Mouse (Mus musculus): ENCODE results near the gene Pet100. TPM values are rescaled to one million over a fixed set of nuclear protein-coding genes. Genes with fewer than 3 reads are reported as not detected.
"Not testable (repeated sequence)": the region's sequence is repeated elsewhere in the genome, so short reads cannot be mapped to it uniquely, and the experiment has no call there.

Gene Pet100
- polyA plus RNA-seq (2012) = 12.7 and 17.8 TPM in 2 replicates

DNA sequence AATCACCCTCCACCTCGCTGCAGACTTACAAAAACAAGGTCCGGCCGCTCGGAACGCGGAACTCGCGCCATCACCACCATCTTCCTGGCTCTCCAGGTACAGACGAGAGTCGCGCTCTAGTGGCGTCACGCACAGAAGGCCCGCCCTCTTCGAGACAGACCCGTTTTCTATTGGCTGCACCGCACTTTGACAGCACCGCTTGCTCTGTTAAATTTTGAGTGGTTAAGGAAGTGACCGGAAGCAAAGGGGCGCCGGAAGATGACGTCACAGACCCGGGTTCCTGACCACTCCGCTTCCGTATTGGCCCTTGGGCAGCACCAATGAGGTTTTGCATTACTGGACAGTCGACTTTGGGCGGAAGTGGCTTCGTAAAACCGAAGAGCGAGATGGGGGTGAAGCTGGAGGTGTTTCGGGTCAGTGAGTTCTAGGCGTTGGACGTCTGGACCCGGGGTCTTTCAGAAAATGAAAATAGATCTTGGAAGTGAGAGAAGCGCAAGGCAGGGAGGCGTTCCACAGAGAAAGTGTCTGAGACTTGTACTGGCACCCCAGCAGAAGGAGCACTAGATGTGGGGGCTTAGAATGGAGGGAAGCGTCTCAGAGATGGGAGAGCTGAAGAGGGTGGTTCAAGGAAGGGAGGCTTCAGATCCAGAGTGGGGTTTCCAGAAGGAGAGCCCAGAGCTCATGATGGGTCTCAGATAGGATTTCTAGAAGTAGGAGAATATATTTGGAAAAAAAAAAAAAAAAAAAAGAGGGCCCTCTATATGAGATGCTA lies at the start of gene Pet100, which contains the start of gene Xab2:
TSS of gene Pet100 (plus strand) at position 350 of the 772 bp plus-strand sequence.
TSS of gene Xab2 (minus strand) at position 118 of the 772 bp plus-strand sequence.
- Histone ChIP-seq H3K36me3 (ENCODE audit: control insufficient read depth) (peaks cover 42% of the 10 kb centered on the region), H3K27me3 (ENCODE audit: control insufficient read depth) (no peaks in the 10 kb centered on the region), H3K4me3 (replicated peaks) (peak within 1 kb of the TSS; percentile 78), H3K9me3 (ENCODE audit: control insufficient read depth, low read length) (no peaks in the 10 kb centered on the region), H3K4me1 (ENCODE audit: control insufficient read depth) (peaks cover 31% of the 10 kb centered on the region)
- TF ChIP-seq GATA1 (IDR thresholded peaks at IDR 0.05; ENCODE audit: low read length) (no peak), TAL1 (IDR thresholded peaks at IDR 0.05; ENCODE audit: low read length) (no peak)

DNA sequence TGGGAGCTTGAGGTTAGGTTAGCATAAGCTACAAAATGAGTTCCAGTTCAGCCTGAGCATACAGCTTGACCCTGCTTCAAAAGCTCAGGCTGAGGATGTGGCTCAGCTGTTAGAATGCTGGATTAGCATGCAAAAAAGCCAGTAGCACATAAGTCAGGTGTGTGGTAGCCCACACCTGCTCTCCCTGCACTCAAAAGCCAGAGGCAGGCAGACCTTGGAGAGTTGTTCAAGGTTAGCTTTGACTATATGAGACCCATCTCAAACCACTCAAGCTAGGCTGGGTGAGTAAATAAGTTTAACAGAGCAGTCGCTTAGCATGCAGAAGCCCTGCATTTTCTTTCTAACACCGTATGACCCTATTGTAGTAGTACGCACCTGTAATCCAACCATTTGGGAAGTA lies 46.8 kb upstream of the Pet100 start:
- Histone ChIP-seq H3K4me3 (replicated peaks) (no peak overlapping the region), H3K9me3 (ENCODE audit: control insufficient read depth, low read length) (no peaks in the 10 kb centered on the region), H3K4me1 (ENCODE audit: control insufficient read depth) (peaks cover 7% of the 10 kb centered on the region), H3K36me3 (ENCODE audit: control insufficient read depth) (no peaks in the 10 kb centered on the region), H3K27me3 (ENCODE audit: control insufficient read depth) (no peaks in the 10 kb centered on the region)
- TF ChIP-seq TAL1 (IDR thresholded peaks at IDR 0.05; ENCODE audit: low read length) = no peak
- TF ChIP-seq GATA1 (IDR thresholded peaks at IDR 0.05; ENCODE audit: low read length) = no peak

DNA sequence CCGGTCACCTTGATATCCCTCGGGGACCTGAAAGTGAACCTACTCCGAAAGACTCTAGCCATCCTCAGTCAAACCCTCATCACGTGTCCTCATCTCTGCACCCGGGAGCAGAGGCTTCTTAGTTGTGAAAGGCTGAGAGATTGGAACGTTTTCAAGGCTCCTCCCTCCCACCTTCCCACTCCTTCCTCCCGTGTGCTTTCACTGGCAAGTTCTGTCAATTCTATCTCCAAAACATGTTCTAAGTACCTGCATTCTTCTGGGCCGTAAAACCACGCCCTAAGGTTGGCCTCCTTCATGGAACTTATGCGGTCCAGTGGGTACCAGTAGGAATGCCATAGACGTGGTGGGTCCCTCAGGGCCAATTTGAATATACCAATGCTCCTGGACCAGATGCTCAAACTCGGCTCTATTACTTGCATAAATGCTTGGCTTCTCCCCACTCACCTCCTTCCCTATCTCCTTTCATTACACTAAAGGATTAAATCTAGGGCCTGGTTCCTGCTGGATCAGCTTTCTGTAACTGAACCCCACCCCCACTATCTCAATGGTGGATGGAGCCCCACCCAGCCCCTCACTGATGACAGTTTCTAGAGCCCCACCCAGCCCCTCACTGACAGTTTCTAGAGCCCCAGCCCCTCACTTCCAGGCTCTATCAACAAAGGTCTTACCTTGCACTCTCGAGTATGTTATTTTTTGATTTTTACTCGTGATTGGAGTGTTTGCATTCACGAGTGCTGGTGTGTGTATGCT lies 45.0 kb upstream of the Pet100 start:
- Histone ChIP-seq H3K9me3 (ENCODE audit: control insufficient read depth, low read length) (no peaks in the 10 kb centered on the region), H3K4me1 (ENCODE audit: control insufficient read depth) (peaks cover 7% of the 10 kb centered on the region), H3K36me3 (ENCODE audit: control insufficient read depth) (no peaks in the 10 kb centered on the region), H3K27me3 (ENCODE audit: control insufficient read depth) (no peaks in the 10 kb centered on the region), H3K4me3 (replicated peaks) (no peak overlapping the region)
- TF ChIP-seq TAL1 (IDR thresholded peaks at IDR 0.05; ENCODE audit: low read length) (no peak), GATA1 (IDR thresholded peaks at IDR 0.05; ENCODE audit: low read length) (no peak)

DNA sequence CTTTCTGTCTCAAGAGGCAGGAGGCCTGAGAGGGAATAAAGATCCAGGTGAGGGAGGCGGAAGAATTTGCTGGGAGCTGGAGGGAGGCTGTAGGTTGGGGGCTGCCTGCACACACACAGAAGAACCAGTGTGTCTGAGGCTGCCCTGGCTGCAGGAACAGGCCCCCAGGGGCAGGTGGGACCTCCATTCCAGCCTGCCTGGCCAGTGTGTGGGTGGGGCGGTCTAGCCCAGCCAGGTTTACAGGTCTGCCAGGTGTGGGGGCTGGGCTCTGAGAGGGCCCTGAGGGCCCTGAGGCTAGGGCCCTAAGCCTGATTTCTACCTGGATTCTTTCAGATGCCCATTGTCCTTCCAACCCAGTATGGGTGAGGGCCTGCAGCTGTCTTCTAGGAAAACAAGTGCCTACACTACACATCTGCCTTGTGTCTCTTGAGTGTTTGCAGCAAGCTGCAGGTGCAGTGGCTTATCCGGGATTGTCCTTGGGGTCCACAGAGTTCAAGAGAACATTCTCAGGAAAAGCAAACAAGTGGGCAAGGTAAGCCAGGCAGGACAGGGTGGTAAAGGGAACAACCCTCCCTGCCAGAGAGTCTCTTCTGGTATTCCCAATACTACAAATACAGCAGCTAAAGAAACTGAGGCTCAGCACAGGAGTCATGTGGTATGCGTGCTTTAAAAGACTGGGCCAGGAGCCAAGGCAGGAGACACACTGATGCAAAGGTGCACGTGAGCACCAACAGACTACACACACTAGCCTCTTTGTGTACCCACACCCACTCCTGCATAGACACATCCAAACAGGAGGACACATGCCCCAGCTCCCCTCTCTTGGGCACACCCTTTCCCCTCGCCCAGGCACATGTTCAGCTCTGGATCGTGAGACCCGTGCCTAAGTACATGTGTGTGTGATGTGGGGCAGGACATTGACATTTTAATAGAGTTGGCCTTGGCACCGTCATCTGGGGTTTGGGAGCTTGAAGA lies 41.7 kb upstream of the Pet100 start:
- Histone ChIP-seq H3K9me3 (ENCODE audit: control insufficient read depth, low read length) (no peaks in the 10 kb centered on the region), H3K4me1 (ENCODE audit: control insufficient read depth) (peaks cover 7% of the 10 kb centered on the region), H3K27me3 (ENCODE audit: control insufficient read depth) (no peaks in the 10 kb centered on the region), H3K36me3 (ENCODE audit: control insufficient read depth) (no peaks in the 10 kb centered on the region), H3K4me3 (replicated peaks) (no peak overlapping the region)
- TF ChIP-seq GATA1 (IDR thresholded peaks at IDR 0.05; ENCODE audit: low read length) = no peak
- TF ChIP-seq TAL1 (IDR thresholded peaks at IDR 0.05; ENCODE audit: low read length) = no peak

DNA sequence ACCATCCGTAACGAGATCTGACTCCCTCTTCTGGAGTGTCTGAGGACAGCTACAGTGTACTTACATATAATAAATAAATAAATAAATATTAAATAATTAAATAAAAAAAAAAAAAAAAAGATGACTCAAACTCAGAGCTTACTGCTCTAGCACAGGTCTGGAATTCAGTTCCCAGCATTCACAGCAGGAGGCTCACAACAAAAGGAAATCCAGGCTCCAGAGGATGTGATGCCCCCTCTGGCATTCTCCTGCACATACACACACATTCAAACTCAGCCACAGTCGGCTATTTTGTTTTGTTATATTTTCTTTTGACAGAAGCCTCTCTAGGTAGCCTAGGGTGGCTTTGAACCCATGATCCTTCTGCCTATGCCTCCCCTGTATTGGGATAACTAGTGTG lies 39.4 kb upstream of the Pet100 start:
- H3K4me3 ChIP-seq (replicated peaks); H3K9me3 ChIP-seq (ENCODE audit: control insufficient read depth, low read length); H3K27me3 ChIP-seq (ENCODE audit: control insufficient read depth); H3K36me3 ChIP-seq (ENCODE audit: control insufficient read depth): not testable (repeated sequence)
- peaks cover 13% of the 10 kb centered on the region for H3K4me1 ChIP-seq (ENCODE audit: control insufficient read depth)

DNA sequence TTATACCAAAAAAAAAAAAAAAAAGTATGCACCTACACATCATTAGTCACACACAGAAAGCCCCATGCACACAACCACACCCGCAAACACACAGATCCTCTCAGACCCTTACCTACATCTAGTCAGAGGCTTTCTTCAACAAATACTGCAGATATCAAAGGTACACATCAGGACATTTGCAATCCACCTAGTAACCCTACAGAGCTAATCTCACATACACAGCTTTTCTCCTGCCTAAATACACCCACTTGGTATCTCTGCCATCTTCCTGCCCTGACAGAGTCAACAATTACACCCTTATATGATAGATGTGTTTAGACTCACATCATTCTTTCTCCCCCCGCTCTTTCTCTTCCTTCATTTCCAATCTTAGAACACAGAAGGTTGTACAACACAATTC lies 34.9 kb upstream of the Pet100 start:
- TF ChIP-seq GATA1 (IDR thresholded peaks at IDR 0.05; ENCODE audit: low read length) (no peak), TAL1 (IDR thresholded peaks at IDR 0.05; ENCODE audit: low read length) (peak; percentile 42; the same call in 1 of the 3 replicates)

DNA sequence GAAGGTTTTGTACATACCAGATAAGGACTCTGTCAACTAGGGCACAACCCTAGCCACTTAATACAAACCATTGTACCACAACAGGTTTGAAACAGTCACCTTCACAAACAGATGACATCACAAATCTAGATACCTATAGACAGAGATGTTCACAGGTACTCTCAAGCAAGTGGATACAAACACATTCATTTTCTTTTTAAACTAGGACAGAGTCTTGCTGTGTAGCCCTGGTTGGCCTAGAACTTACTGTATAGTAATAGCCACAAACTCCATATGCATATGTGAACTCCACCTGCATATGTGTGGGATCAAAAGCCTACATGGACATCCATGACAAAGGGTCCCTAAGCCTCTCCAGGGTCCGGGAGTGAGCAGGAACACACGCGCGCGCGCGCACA lies 34.4 kb upstream of the Pet100 start, which contains the start of gene Camsap3:
TSS of gene Camsap3 (plus strand) at position 301 of the 398 bp plus-strand sequence.
- H3K4me3 ChIP-seq (replicated peaks) = peak within 1 kb of the TSS; percentile 72

More for the DNA sequence above, 34.9 kb upstream of the Pet100 start:
- Histone ChIP-seq H3K4me3 (replicated peaks) (no peak overlapping the region), H3K36me3 (ENCODE audit: control insufficient read depth) (no peaks in the 10 kb centered on the region), H3K9me3 (ENCODE audit: control insufficient read depth, low read length) (no peaks in the 10 kb centered on the region), H3K4me1 (ENCODE audit: control insufficient read depth) (peaks cover 33% of the 10 kb centered on the region), H3K27me3 (ENCODE audit: control insufficient read depth) (peaks cover 7% of the 10 kb centered on the region)

DNA sequence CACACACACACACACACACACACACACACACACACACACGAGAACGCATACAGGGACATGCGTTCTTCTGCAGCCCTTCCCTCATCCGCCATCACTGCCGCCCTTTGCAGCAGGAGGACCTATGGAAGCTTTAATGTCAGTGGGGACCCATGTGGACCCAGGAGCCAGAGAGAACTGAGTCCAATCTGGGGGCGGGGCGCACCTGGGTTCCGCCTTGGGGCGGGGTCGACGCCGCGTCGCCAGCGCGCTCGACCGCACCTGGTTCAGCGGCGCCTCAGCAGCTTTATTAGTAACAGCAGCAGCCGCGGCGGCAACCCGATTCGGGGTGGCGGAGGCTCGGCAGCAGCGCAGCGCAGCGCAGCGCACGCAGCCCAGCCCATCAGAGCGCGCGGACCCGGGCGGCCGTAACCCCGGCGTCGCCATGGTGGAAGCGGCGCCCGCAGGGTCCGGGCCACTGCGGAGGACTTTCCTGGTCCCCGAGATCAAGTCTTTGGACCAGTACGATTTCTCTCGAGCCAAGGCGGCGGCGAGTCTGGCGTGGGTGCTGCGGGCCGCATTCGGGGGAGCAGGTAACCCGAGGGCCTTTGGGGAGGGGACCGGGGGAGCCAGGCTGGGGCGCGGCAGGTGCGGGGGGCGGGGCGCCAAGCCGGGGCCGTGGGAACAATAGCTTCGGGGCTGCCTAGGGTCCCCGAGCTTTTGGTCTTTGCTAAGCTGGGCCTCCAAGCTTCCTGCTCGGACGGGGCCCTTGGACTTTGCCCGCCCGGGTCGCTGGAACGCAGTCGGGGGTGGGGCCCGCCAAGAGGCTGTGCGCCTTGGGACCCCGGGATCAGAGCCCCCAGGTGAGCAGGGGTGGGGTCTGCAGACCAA lies 33.7 kb upstream of the Pet100 start:
- Histone ChIP-seq H3K27me3 (ENCODE audit: control insufficient read depth) (peaks cover 7% of the 10 kb centered on the region), H3K4me1 (ENCODE audit: control insufficient read depth) (peaks cover 33% of the 10 kb centered on the region), H3K36me3 (ENCODE audit: control insufficient read depth) (no peaks in the 10 kb centered on the region), H3K9me3 (ENCODE audit: control insufficient read depth, low read length) (no peaks in the 10 kb centered on the region), H3K4me3 (replicated peaks) (peak overlapping the region; percentile 72)
- TF ChIP-seq GATA1 (IDR thresholded peaks at IDR 0.05; ENCODE audit: low read length) (no peak), TAL1 (IDR thresholded peaks at IDR 0.05; ENCODE audit: low read length) (no peak)

More for the DNA sequence above, 34.4 kb upstream of the Pet100 start, which contains the start of gene Camsap3:
- no peak for TF ChIP-seq TAL1 (IDR thresholded peaks at IDR 0.05; ENCODE audit: low read length)
- no peak for TF ChIP-seq GATA1 (IDR thresholded peaks at IDR 0.05; ENCODE audit: low read length)
- Histone ChIP-seq H3K27me3 (ENCODE audit: control insufficient read depth) (peaks cover 7% of the 10 kb centered on the region), H3K9me3 (ENCODE audit: control insufficient read depth, low read length) (no peaks in the 10 kb centered on the region), H3K4me1 (ENCODE audit: control insufficient read depth) (peaks cover 33% of the 10 kb centered on the region), H3K36me3 (ENCODE audit: control insufficient read depth) (no peaks in the 10 kb centered on the region)
